Mouse (Mus musculus) CH12.LX (cell line): ENCODE measurements around the gene Map2k5.

Experiments
- BHLHE40 ChIP-seq: IDR thresholded peaks from 2 replicates; pipeline ENCODE4 v1.6.1; 2011; ENCODE audit warnings: mild to moderate bottlenecking, low read depth, low read length, improper control_type of control experiment
- CHD1 ChIP-seq: IDR thresholded peaks from 2 replicates; pipeline ENCODE4 v1.6.1; 2012; ENCODE audit warnings: low read depth, low read length, improper control_type of control experiment, inconsistent platforms
- CHD2 ChIP-seq: IDR thresholded peaks from 2 replicates; pipeline ENCODE4 v1.6.1; 2011; ENCODE audit warnings: low read length, improper control_type of control experiment
- CTCF ChIP-seq, 2 experiments: IDR thresholded peaks in 1 of 2; conservative IDR thresholded peaks in 1 of 2; 2 replicates each; pipeline ENCODE4 v1.5.1; 2011 to 2012; ENCODE audit warnings: low read depth in 2 of 2, low read length in 2 of 2, improper control_type of control experiment in 1 of 2, inconsistent platforms in 1 of 2, mild to moderate bottlenecking in 1 of 2, moderate library complexity in 1 of 2
- EP300 ChIP-seq: IDR thresholded peaks from 2 replicates; pipeline ENCODE4 v1.6.1; 2011; ENCODE audit warnings: low read length, improper control_type of control experiment
- GABPA ChIP-seq: IDR thresholded peaks from 2 replicates; pipeline ENCODE4 v1.6.1; 2012; ENCODE audit warnings: low read depth, low read length, improper control_type of control experiment, inconsistent platforms; ENCODE audit not compliant: insufficient replicate concordance
- MYC ChIP-seq: IDR thresholded peaks from 2 replicates; pipeline ENCODE4 v1.6.1; 2011; ENCODE audit warnings: low read depth, mild to moderate bottlenecking, improper control_type of control experiment, low read length
- POLR2A ChIP-seq: IDR thresholded peaks from 2 replicates; pipeline ENCODE4 v1.6.1; 2011; ENCODE audit warnings: low read depth, mild to moderate bottlenecking, improper control_type of control experiment, low read length
- POLR2AphosphoS2 ChIP-seq: IDR thresholded peaks from 2 replicates; pipeline ENCODE4 v1.6.1; 2011; ENCODE audit warnings: low read depth, low read length, improper control_type of control experiment
- TCF12 ChIP-seq: IDR thresholded peaks from 2 replicates; pipeline ENCODE4 v1.6.1; 2014; ENCODE audit warnings: low read depth, mild to moderate bottlenecking, inconsistent platforms, low read length, improper control_type of control experiment
- USF2 ChIP-seq: conservative IDR thresholded peaks from 2 replicates; pipeline ENCODE4 v1.6.1; 2011; ENCODE audit warnings: low read depth, low read length, improper control_type of control experiment
- ZC3H11A ChIP-seq: IDR thresholded peaks from 2 replicates; pipeline ENCODE4 v1.6.1; 2012; ENCODE audit warnings: low read depth, mild to moderate bottlenecking, inconsistent platforms, low read length, improper control_type of control experiment

DNA sequence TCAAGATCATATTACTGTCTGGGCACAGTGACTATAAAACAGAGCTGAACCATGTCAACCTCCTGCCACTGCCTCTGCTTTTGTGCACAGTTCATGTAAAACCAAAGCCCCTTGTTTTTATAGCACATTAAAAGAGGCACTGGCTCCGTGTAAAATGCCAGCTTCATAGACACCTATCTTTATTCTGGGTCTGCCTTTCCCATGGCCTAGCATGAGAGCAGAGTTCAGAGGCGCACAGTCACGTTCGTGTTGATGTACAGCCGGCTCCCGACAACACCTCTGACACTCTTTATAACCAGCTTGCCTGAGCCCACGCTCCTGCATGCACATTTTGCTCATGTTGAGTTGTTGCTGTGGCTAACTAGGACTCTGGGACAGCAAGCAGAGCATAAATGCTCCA lies 157.9 kb downstream of the Map2k5 start:
- TF ChIP-seq GABPA (no peak), POLR2A (no peak), CHD2 (no peak), BHLHE40 (no peak), CTCF (conservative IDR thresholded peaks at IDR 0.05 in 1 of 2, IDR thresholded peaks at IDR 0.05 in 1 of 2; ENCODE audit: low read depth in 2 of 2, low read length in 2 of 2) (no peak), MYC (no peak), CHD1 (no peak), EP300 (no peak), USF2 (no peak), TCF12 (no peak), ZC3H11A (no peak), POLR2AphosphoS2 (no peak)
